Mouse (Mus musculus): ENCODE results near the gene Patj. TPM values are rescaled to one million over a fixed set of nuclear protein-coding genes. Genes with fewer than 3 reads are reported as not detected.

Patj gene
- polyA plus RNA-seq, 1 experiment: 22.3 TPM

- H3ac ChIP-seq (ENCODE audit: control insufficient read depth, insufficient read length): no peak overlapping the region
- H3K36me3 ChIP-seq (ENCODE audit: control insufficient read depth, insufficient read depth): no peaks in the 10 kb centered on the region
- H3K4me2 ChIP-seq (ENCODE audit: low read depth): no peak overlapping the region
- TF ChIP-seq MYOG (IDR thresholded peaks at IDR 0.05; ENCODE audit: control insufficient read depth in 1 of 3, insufficient read depth in 1 of 3, insufficient read length in 2 of 3, low read depth in 2 of 3): no peak
- TF ChIP-seq TCF3 (IDR thresholded peaks at IDR 0.05; ENCODE audit: insufficient read length, low read depth): no peak
- no peak for TF ChIP-seq MAX (IDR thresholded peaks at IDR 0.05; ENCODE audit: low read depth)
- no peaks in the 10 kb centered on the region for H3K27me3 ChIP-seq (ENCODE audit: control insufficient read depth, insufficient read depth, insufficient read length)
- no peaks in the 10 kb centered on the region for H3K79me2 ChIP-seq (ENCODE audit: control insufficient read depth, insufficient read depth)
- no peak overlapping the region for H3K4me3 ChIP-seq
Measured at GRCm38 (mm10) chr4:98756141-98756540, 360.6 kb downstream of the Patj start.

GRCm38 (mm10) chr4:98758012-98758821 is 362.6 kb downstream of the Patj start:
- TF ChIP-seq MYOG (IDR thresholded peaks at IDR 0.05; ENCODE audit: control insufficient read depth in 1 of 3, insufficient read depth in 1 of 3, insufficient read length in 2 of 3, low read depth in 2 of 3) (no peak), MYOD1 (IDR thresholded peaks at IDR 0.05; ENCODE audit: control insufficient read depth in 1 of 3, insufficient read length in 2 of 3, low read depth in 2 of 3) (no peak), TCF12 (IDR thresholded peaks at IDR 0.05; ENCODE audit: insufficient read depth, poor library complexity, severe bottlenecking) (no peak), CEBPB (IDR thresholded peaks at IDR 0.05; ENCODE audit: insufficient read depth, poor library complexity, severe bottlenecking) (no peak), REST (IDR thresholded peaks at IDR 0.05; ENCODE audit: insufficient read depth, insufficient read length) (no peak), USF1 (IDR thresholded peaks at IDR 0.05; ENCODE audit: low read depth) (no peak), TCF3 (IDR thresholded peaks at IDR 0.05; ENCODE audit: insufficient read length, low read depth) (no peak), SRF (IDR thresholded peaks at IDR 0.05; ENCODE audit: control insufficient read depth, insufficient read length, low read depth) (no peak), MAX (IDR thresholded peaks at IDR 0.05; ENCODE audit: low read depth) (no peak), POLR2A (IDR thresholded peaks at IDR 0.05; ENCODE audit: insufficient read length, low read depth) (no peak), E2F4 (IDR thresholded peaks at IDR 0.05; ENCODE audit: insufficient read depth) (no peak), POLR2AphosphoS2 (IDR thresholded peaks at IDR 0.05; ENCODE audit: insufficient read length, low read depth) (no peak)
- Histone ChIP-seq H3K79me2 (ENCODE audit: control insufficient read depth, insufficient read depth) (no peaks in the 10 kb centered on the region), H3K27me3 (ENCODE audit: control insufficient read depth, insufficient read depth, insufficient read length) (no peaks in the 10 kb centered on the region), H3K4me3 (no peak overlapping the region), H3K4me2 (ENCODE audit: low read depth) (no peak overlapping the region), H3K36me3 (ENCODE audit: control insufficient read depth, insufficient read depth) (no peaks in the 10 kb centered on the region), H3ac (ENCODE audit: control insufficient read depth, insufficient read length) (no peak overlapping the region)

GRCm38 (mm10) chr4:98758872-98759518 is 363.4 kb downstream of the Patj start:
- Histone ChIP-seq H3ac (ENCODE audit: control insufficient read depth, insufficient read length) (no peak overlapping the region), H3K79me2 (ENCODE audit: control insufficient read depth, insufficient read depth) (no peaks in the 10 kb centered on the region), H3K4me2 (ENCODE audit: low read depth) (no peak overlapping the region), H3K27me3 (ENCODE audit: control insufficient read depth, insufficient read depth, insufficient read length) (no peaks in the 10 kb centered on the region), H3K36me3 (ENCODE audit: control insufficient read depth, insufficient read depth) (no peaks in the 10 kb centered on the region), H3K4me3 (no peak overlapping the region)
- TF ChIP-seq POLR2A (IDR thresholded peaks at IDR 0.05; ENCODE audit: insufficient read length, low read depth): no peak
- no peak for TF ChIP-seq MYOD1 (IDR thresholded peaks at IDR 0.05; ENCODE audit: control insufficient read depth in 1 of 3, insufficient read length in 2 of 3, low read depth in 2 of 3)
- TF ChIP-seq MAX (IDR thresholded peaks at IDR 0.05; ENCODE audit: low read depth): no peak
- TF ChIP-seq MYOG (IDR thresholded peaks at IDR 0.05; ENCODE audit: control insufficient read depth in 1 of 3, insufficient read depth in 1 of 3, insufficient read length in 2 of 3, low read depth in 2 of 3): no peak
- TF ChIP-seq CEBPB (IDR thresholded peaks at IDR 0.05; ENCODE audit: insufficient read depth, poor library complexity, severe bottlenecking): no peak
- no peak for TF ChIP-seq POLR2AphosphoS2 (IDR thresholded peaks at IDR 0.05; ENCODE audit: insufficient read length, low read depth)
- TF ChIP-seq E2F4 (IDR thresholded peaks at IDR 0.05; ENCODE audit: insufficient read depth): no peak
- TF ChIP-seq SRF (IDR thresholded peaks at IDR 0.05; ENCODE audit: control insufficient read depth, insufficient read length, low read depth): no peak
- TF ChIP-seq TCF3 (IDR thresholded peaks at IDR 0.05; ENCODE audit: insufficient read length, low read depth): no peak
- TF ChIP-seq USF1 (IDR thresholded peaks at IDR 0.05; ENCODE audit: low read depth): no peak
- no peak for TF ChIP-seq TCF12 (IDR thresholded peaks at IDR 0.05; ENCODE audit: insufficient read depth, poor library complexity, severe bottlenecking)
- TF ChIP-seq REST (IDR thresholded peaks at IDR 0.05; ENCODE audit: insufficient read depth, insufficient read length): no peak

GRCm38 (mm10) chr4:98767134-98768133 is 371.8 kb downstream of the Patj start:
- no peak for TF ChIP-seq USF1 (IDR thresholded peaks at IDR 0.05; ENCODE audit: low read depth)
- Histone ChIP-seq H3K36me3 (ENCODE audit: control insufficient read depth, insufficient read depth) (no peaks in the 10 kb centered on the region), H3ac (ENCODE audit: control insufficient read depth, insufficient read length) (no peak overlapping the region), H3K4me3 (no peak overlapping the region), H3K4me2 (ENCODE audit: low read depth) (no peak overlapping the region), H3K79me2 (ENCODE audit: control insufficient read depth, insufficient read depth) (no peaks in the 10 kb centered on the region), H3K27me3 (ENCODE audit: control insufficient read depth, insufficient read depth, insufficient read length) (no peaks in the 10 kb centered on the region)

Other genes with a start within 250 kb of the Patj start
- gene Tm2d1, start 12.5 kb upstream of the Patj start, polyA plus RNA-seq (2012; fragmentation: generic; extraction: Trizol): 41.0 TPM